ENCODE assay signal across 22 mouse cellular contexts in the genomic region with DNA sequence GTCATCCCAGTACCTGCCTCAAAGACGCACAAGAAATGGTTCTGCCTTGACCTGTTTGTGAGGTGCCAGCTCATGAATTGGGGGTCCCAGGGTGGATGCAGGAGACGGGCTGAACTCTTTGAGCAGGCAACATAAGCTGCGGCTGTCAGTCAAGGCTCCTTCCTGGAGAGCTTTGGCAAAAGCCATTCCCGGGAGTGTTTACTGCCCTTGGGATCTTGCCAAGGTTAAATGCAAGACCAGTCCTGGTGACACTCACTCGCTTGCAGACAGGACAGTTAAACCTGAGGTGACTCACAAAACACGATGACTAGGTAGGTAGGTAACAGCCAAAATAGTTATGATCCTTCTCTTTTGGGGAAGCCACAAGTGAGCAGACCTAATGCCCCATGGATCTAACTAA. TPM values are rescaled to one million over a fixed set of nuclear protein-coding genes. Genes with fewer than 3 reads are reported as not detected.
DNase-seq lines count a peak whose midpoint lies in the region; ATAC-seq and TF ChIP-seq lines count a peak whose summit lies in the region.
"Had no signal": no experiment of that assay in that cellular context is flagged by ENCODE, and none has a peak within 500 bp of the region (broad histone marks: within the 10 kb centered on the region; RNA-seq: fewer than 3 reads in every experiment).

No protein-coding gene starts in this region.

- DNase-seq in adrenal gland, adult 2 months, result peak; percentile 16
- no peak for DNase-seq in adrenal gland, postnatal 36 days
- DNase-seq in cerebellum, adult 18-20 months, result peak; percentile 46 to 56
- no peak for DNase-seq in cerebellum, postnatal 4 days (ENCODE audit: low spot score in 2 of 2)
- DNase-seq in kidney, adult 2 months, result peak; percentile 10
- DNase-seq in kidney, adult 11 months, result no peak
- DNase-seq in gonadal fat pad, adult 2 months (ENCODE audit: low read depth), result peak; percentile 19
- DNase-seq: adrenal gland, postnatal 25 days; cerebellum, adult 8-10 months; cerebellum, postnatal 14 days; forebrain, postnatal 0 days; gastrocnemius, postnatal 25 days; heart, adult 2 months; kidney, adult 9 months had no signal

- H3K27me3 ChIP-seq in kidney, adult 2 months (replicated peaks; ENCODE audit: control insufficient read depth, insufficient read depth, low read length), result no peaks in the 10 kb centered on the region
- H3K27me3 ChIP-seq in heart, embryonic 12.5 days (replicated peaks), result peaks cover 9% of the 10 kb centered on the region
- H3K27me3 ChIP-seq: hindbrain, embryonic 12.5 days; hindbrain, embryonic 15.5 days had no signal

- WGBS in kidney, adult 2 months, result 40% methylated on average over 6 of the region's 6 CpGs
- 52% methylated on average over 6 of the region's 6 CpGs for WGBS in heart, embryonic 12.5 days

- no peak for ATAC-seq in heart, embryonic 12.5 days (ENCODE audit: insufficient number of reproducible peaks, low FRiP score)
- ATAC-seq: forebrain, embryonic 14.5 days; forebrain, postnatal 0 days; intestine, postnatal 0 days had no signal

- H3K4me1 ChIP-seq in kidney, adult 2 months (ENCODE audit: control insufficient read depth, insufficient read depth, low read length), result no peaks in the 10 kb centered on the region
- H3K4me1 ChIP-seq in heart, embryonic 12.5 days (replicated peaks), result peaks cover 26% of the 10 kb centered on the region

- H3K36me3 ChIP-seq in kidney, adult 2 months (ENCODE audit: control insufficient read depth, insufficient read depth, low read length), result no peaks in the 10 kb centered on the region
- H3K36me3 ChIP-seq in heart, embryonic 12.5 days, result no peaks in the 10 kb centered on the region
- H3K36me3 ChIP-seq: heart, embryonic 10.5 days; hindbrain, embryonic 12.5 days; hindbrain, embryonic 15.5 days had no signal

- H3K4me2 ChIP-seq in heart, embryonic 12.5 days, result no peak overlapping the region
- H3K4me2 ChIP-seq: hindbrain, embryonic 12.5 days; hindbrain, embryonic 15.5 days had no signal

- H3K9me3 ChIP-seq in heart, embryonic 12.5 days (replicated peaks), result no peaks in the 10 kb centered on the region
- H3K9me3 ChIP-seq: heart, embryonic 10.5 days; hindbrain, embryonic 12.5 days; hindbrain, embryonic 15.5 days had no signal

- no peak overlapping the region for H3K27ac ChIP-seq in kidney, adult 2 months (ENCODE audit: insufficient read depth, low read depth, low read length)
- no peak overlapping the region for H3K27ac ChIP-seq in heart, embryonic 12.5 days (ENCODE audit: poor library complexity, severe bottlenecking)
- H3K27ac ChIP-seq: heart, adult 2 months; heart, embryonic 10.5 days; hindbrain, embryonic 12.5 days; hindbrain, embryonic 15.5 days had no signal

- no peak for TF ChIP-seq CTCF in kidney, adult 2 months (conservative IDR thresholded peaks at IDR 0.05; ENCODE audit: insufficient read depth, insufficient read length, low read depth, low read length)

- H3K4me3 ChIP-seq in kidney, adult 2 months (ENCODE audit: insufficient read depth, low read depth, low read length), result no peak overlapping the region
- no peak overlapping the region for H3K4me3 ChIP-seq in heart, embryonic 12.5 days
- H3K4me3 ChIP-seq: heart, adult 2 months; heart, embryonic 10.5 days; hindbrain, embryonic 12.5 days; hindbrain, embryonic 15.5 days had no signal

- no peak for TF ChIP-seq POLR2A in kidney, adult 2 months (IDR thresholded peaks at IDR 0.05; ENCODE audit: low read depth, low read length)

- no peak overlapping the region for H3K9ac ChIP-seq in heart, embryonic 12.5 days
- H3K9ac ChIP-seq: forebrain, postnatal 0 days; hindbrain, embryonic 12.5 days; hindbrain, embryonic 15.5 days had no signal

RNA-seq across cellular contexts. Expression of a gene that starts 30.9 kb away (rescaled TPM):
- total RNA-seq in adrenal gland, adult 2 months (2021), result 1 to 10 TPM; 3.7 to 5.5 TPM
- polyA plus RNA-seq in adrenal gland, adult 2 months (2012; rRNA removed), result 5.6 and 5.9 TPM in 2 replicates
- 1 to 10 TPM; 2.7 to 4.6 TPM for total RNA-seq in adrenal gland, postnatal 36 days (2021)
- polyA plus RNA-seq in kidney, adult 2 months (2012; rRNA removed), result 9.0 and 10.1 TPM in 2 replicates
- polyA plus RNA-seq in gonadal fat pad, adult 2 months (2012; rRNA removed), result 4.9 and 5.9 TPM in 2 replicates
- polyA plus RNA-seq in heart, embryonic 12.5 days (2016; fragmentation: Nextera tagmentation; extraction: Ambion mirVana), result 5.4 TPM in 2 replicates
- total RNA-seq: granulocyte monocyte progenitor cell, adult 5-6 weeks; hematopoietic stem cell, adult 5-6 weeks had no signal

Comparison
In these comparisons a context has a peak if more than half of its experiments do, and no peak if none do; other contexts are left out.
1. DNase-seq: peak in adrenal gland, adult 2 months (single experiment), cerebellum, adult 18-20 months (2 of 2), kidney, adult 2 months (single experiment) and gonadal fat pad, adult 2 months (single experiment); none in adrenal gland, postnatal 36 days (0 of 2), cerebellum, postnatal 4 days (0 of 2) and kidney, adult 11 months (single experiment).